Mouse (Mus musculus) retina, adult 2 months (tissue): Measurements from ENCODE around the gene Scn3a.
A peak's percentile ranks its signal among the peaks of the same experiment; 100 is the strongest.

ENCODE experiments used
- DNase-seq: peaks from one replicate; pipeline ENCODE4 v3.0.0-alpha.2; 2012; ENCODE audit warnings: low read depth, low spot score

Gene Scn3a

DNA sequence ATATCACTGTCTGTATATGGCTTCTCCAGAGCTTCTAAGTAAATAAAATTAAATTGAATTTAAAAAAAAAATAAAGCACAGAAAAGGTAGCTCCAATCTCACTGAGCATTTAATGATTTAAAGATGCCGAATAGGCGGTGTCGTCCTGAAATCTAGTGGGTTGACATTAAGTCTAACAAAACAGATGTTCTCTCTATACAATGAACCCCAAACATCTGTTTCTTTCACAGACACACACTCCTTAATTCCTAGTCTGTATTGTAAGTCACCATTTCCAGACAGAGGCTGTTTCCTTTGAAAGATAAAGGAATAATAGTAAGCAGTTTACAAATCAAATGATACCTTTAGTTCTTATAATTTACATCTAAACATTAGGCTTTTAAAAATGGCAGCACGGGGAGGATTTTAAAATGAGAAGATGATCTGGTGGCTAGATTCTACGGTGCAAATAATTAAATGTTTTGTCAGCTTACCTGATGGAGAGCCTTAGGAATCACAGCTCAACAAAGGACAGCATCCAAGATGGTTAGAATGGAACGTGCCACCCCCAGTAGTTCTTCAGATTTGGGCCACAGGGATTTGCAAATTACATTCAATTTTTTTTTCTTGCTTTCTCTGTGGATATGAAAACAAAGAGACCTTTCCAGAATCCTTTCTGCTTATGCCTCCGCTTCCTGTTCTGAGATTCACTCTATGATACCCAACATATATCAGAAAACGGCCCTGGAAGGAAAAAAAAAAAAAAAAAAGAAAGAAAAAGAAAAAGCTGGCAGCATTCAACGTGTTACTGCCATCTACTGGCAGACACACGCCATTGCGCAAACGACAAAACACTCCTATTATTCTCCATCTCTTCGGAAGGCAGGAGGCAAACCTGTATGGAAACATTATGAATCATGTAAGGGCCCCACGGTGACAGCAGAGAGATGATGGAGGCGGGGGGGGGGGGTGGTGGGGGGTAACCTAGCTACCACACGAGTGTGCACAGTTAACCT is at the start of gene Scn3a:
TSS of gene Scn3a (minus strand) at position 835 of the 995 bp plus-strand sequence.
- peak; percentile 33 for DNase-seq

GRCm38 (mm10) chr2:65611887-65612286 is 44.5 kb upstream of the Scn3a start:
- no peak for DNase-seq

- no peak for DNase-seq
Observed at GRCm38 (mm10) chr2:65607813-65608212, 40.4 kb upstream of the Scn3a start.

DNA sequence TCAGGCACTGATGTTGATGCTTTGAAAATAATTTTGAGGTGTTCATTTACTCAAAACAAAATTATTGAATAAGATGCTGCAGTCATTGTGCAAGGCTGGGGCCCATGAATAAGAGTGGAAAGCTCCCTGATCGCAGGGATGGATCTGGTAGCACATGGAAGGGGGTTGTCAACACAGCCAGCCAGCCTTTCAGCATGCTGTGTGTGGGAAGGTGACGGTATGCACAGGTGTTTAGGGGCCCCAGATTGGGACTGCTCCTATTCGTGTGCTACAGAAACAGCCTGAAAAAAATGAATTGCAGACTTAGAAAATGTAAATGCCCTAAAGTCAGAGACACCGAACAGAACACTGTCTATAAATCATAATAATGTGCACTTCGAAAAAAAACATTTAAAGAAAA is 20.3 kb upstream of the Scn3a start:
- DNase-seq = no peak

DNA sequence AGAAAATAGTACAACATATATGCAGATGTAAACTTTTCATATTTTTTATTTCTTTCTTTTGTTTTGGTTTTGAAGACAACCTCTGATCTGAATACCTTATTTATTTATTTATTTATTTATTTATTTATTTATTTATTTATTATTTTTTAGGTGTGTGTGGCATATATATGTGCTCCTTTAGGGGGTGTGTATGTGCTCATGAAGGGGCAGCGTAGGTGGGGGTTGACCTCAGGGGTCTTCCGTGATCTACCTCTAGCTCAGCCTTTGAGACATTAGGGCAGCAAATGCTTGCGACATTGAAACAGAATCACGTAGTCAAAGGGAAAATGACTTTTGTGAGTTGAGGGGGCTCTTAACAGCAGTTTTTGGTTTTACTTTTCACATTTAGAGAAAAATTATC is 498 bp upstream of the Scn3a start:
- DNase-seq = no peak

DNA sequence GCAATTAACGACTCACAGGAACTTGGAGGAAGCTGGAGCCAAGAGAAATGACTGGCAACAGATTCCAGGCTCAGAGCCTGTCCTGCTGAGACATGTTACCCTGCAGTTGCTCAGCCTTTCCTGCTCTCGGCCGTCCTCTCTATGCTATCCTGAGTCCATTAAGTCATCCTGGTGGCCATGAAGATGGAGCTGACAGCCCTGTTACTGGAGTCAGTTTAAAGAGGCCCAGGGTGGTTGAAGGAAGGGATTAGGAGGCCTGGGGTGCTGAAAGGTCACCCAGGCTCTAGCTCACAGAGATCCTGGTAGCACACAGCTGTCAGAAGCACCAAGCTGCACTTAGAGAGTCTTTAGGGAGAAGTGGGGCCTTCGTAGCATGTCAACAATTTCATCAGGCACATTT is 3.5 kb downstream of the Scn3a start:
- DNase-seq = no peak

GRCm38 (mm10) chr2:65557719-65558118 is 9.7 kb downstream of the Scn3a start:
- DNase-seq = no peak

GRCm38 (mm10) chr2:65554662-65555061 is 12.8 kb downstream of the Scn3a start:
- DNase-seq = no peak

DNA sequence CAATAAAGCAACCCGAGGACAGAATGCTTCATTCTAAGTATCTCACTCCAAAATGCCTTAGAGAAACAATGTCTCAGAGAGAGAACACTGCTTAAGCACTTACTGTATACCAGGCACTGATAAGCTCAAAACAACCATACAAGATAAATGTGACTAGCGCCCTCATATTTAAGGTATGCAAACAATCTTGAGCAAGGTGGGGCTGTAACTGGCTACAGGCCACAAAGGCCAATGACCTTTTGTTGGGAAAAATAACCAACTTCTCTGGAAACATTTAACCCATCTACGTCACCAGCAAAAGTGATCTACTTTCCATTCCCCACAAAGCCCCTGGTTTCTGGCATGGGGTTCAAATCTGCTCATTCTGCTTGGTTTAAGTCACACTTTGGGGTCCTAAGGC is 14.0 kb downstream of the Scn3a start:
- DNase-seq = no peak

DNA sequence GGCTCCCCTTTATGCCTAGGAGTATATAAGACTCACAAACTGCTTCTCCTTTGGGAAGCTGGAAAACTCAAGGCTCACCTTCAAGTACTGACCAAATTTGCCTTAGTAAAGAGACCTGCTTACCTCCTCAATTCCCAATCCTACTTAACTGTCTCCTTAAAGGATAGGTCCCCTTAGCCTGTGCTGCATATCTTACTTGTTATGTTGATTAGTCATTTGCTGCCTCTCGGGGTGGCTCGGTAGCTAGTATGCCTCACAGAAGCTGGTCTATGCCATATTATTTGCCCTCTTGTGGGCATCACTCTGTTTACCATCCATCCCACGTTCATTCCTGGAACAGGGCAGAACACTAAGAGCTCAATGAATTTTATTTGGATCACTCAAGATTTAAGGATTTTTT is 14.7 kb downstream of the Scn3a start:
- DNase-seq = no peak

DNA sequence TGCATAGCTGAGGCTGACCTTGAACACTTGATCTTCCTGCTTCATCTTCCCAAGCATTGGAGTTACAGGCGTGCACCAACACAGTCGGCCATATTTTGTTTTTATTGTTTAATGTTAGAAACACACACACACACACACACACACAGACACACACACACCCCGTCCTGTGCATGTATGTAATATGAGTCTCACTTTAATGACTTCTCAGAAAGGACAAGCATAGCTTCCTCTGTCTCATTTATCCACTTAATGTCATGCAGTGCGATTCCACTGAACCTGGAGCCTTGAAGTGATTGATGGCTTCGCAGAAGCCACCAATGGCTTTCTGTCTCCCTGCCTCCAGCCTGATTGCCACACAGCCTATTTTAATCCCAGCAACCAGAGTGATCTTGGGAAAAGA is 15.2 kb downstream of the Scn3a start:
- DNase-seq = no peak

DNA sequence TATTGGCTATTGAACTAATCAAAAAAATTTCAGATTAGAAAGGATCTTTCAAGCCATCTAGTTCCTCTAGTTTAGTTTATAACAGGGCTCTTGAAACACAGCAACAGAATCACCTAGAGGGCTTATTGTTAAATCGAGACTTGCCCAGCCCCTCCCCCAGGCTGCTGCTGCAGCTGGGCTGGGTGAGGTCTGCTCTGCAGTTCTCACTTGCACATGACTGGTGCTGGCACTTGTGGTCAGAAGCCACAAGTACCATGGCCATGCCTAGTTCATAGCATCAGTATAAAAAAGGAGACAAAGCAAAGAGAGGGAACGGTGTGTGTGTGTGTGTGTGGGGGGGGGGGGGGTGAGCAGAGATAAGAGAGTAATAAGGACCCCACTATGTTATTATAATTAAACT is 15.7 kb downstream of the Scn3a start:
- DNase-seq = no peak

- no peak for DNase-seq
Observed at GRCm38 (mm10) chr2:65550564-65550963, 16.9 kb downstream of the Scn3a start.

- no peak for DNase-seq
Observed at GRCm38 (mm10) chr2:65548665-65549064, 18.8 kb downstream of the Scn3a start.

DNA sequence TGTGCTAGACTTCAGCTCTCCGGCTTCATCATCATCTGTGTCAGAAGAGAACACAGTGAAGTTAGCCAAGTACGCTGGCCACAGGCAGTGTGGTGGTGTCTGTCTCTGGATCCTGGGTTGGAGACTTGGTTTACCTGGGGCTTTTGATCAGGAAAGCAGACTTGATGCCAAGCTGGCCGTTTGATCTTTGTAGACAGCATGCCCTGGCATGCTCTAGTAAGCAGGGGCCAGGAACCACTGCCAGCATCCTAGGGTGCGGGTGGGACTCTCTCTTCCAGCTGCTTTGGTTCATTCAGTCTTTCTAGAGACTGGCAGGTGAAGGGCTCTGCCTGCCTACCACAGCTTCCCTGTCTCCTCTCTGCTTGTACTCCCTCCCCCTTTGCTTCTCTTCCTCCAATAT is 20.1 kb downstream of the Scn3a start:
- no peak for DNase-seq

DNA sequence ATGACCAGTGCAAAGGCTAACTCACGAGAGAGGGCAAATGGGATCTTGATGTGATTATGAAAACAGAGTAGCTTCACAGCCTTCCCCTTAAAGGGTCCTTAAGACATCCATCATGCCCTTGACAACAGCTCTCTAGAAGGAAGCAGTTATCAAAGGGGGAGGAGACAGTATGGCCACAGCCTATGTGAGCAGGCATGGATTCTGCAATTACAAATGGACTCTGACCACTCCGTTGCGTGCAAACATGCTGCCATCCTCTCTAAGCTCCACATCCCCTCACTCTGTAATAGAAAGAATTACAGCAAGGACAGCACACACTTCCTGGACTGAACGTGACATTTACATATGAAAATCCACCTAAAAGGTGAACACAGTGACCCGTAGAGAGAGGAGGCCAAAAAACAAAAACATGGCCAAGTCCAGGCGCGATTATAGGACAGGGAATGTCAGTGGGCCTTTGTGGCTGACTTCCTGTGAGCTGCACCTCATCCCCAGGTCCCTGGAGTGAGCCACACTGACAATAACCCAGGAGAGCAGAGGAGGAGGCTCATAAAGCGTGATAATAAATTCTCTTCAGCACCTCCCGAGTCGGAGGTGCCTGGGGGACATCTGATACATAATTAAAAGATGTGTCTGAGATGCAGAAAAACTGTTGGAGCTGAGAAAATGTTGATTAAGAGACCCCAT is 24.4 kb downstream of the Scn3a start:
- no peak for DNase-seq

GRCm38 (mm10) chr2:65541781-65542180 is 25.6 kb downstream of the Scn3a start:
- DNase-seq = no peak

GRCm38 (mm10) chr2:65538436-65538835 is 29.0 kb downstream of the Scn3a start:
- DNase-seq = no peak

DNA sequence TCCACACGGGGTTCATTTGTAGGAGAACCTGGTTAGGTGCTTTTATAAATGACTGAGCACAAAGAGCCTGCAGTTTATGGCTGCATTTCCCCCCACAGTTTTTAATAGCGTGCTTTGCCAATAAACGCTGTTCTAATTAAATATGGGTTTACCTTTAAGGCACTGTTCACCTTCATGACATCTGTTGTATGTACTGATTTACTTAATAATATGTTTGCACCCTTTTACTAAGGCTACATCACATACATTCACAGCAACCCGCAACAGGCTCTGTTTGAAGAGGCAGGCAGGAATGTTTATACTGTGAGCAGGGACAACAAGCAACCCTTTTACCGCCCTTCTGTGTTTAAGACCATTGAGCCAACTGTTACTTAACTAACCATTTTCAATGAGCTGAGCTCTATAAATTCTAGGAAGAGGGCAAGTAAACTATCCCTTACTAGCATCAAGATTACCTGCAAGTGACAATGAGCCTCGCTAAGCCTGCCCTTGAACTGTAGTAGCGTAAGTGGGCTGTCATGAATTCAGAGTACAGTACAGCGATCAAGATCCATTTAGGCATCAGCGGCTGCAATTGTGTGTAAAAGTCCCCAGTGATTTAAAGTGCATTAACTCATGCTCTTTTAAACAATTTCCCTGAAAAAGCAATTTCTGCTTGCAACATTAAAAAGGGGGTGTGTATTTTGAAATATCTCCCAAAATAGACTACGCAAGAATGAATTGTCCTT is 35.1 kb downstream of the Scn3a start:
- DNase-seq = no peak

- no peak for DNase-seq
Observed at GRCm38 (mm10) chr2:65529148-65529547, 38.3 kb downstream of the Scn3a start.

DNA sequence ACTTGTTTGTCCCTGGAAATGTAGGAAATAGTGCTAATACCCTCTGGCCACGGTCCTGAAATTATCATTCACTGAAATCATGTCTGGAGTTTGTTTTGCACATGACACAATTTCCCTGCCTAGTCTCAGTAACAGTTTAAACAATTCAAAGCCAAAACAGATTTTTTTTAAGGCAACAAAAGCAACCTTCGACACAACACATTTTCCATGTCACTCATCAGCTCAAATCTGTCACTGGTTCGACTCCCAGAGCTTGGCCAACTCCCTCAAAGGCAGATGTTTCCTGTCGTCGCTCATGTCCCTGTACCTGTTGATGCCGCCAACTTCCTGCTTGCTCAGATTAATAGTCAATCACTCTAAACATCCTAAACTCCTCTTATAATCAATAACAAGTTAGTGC is 50.7 kb downstream of the Scn3a start:
- no peak for DNase-seq

- DNase-seq = no peak
Observed at GRCm38 (mm10) chr2:65508217-65508616, 59.2 kb downstream of the Scn3a start.
